Mouse (Mus musculus): ENCODE measurements around the gene Drd2.

Gene Drd2

GRCm38 (mm10) chr9:49340136-49341043 is at the start of gene Drd2:
Gene Drd2, plus strand, starts transcription at chr9:49340627.
- in situ Hi-C loops (cut with MboI, MseI) = no loop called here

DNA sequence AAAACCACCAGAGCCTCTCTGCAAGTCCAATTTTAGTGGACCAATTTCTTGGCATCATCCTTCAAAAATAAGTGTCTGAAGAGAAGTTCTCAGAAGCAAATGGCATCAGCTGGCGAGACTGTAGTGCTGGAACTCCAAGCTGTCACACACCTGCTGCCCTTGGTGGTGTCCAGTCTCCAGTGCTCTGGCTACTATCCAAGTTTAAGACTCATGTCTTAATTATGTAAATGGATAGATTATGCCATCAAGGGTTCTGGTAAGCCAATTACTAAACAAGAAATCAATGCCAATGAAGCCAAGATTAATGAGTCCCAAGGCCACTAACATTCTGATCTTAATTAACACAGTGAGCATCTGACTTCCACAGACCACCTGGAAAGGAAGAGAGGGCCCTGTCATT is 45.3 kb upstream of the Drd2 start:
- in situ Hi-C loops (cut with MboI, MseI) = no loop called here

DNA sequence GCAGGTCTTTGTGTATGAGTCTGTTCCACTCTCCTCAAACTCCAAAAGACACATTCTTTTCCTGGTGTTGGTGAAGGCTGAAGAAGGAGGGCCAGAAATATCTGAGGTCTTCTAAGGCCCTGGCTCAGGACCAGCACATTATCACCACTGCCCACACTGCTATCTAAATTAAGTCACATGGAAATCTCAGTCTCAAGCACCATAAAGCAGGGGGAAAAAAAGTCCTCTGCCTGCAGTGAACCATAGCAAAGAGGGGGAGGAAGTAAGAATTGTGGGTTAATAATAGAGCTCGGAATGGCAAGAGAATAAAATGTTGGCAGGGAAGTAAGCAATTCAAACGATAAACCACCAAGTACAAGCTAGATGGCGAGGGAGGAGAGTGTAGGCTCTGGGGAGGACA is 32.9 kb upstream of the Drd2 start:
- in situ Hi-C loops (cut with MboI, MseI) = no loop called here

DNA sequence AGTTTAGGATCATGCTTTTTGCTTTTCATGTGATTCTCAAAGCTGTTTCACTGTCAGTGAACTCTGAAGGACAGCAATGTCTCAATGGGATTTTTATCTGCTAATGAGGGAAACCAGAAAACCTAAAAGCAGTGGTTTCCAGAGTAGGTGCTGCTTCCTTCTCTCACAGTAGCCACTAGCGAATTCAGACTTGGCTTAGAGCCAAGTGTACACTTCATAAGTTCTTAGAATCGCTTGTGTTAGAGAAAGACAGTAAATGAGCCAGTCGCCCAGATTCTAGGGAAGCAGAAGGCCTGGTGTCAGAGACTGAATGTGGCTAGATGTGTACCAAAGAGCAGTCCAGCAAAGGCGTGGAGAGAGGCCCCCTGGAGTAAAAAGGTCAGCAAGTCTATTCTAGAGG is 29.6 kb upstream of the Drd2 start:
- in situ Hi-C loops (cut with MboI, MseI) = no loop called here

GRCm38 (mm10) chr9:49318638-49319037 is 21.8 kb upstream of the Drd2 start:
- in situ Hi-C loops (cut with MboI, MseI) = no loop called here

- in situ Hi-C loops (cut with MboI, MseI) = no loop called here
These were observed 578 bp downstream of the Drd2 start for GRCm38 (mm10) chr9:49341044-49341365.

DNA sequence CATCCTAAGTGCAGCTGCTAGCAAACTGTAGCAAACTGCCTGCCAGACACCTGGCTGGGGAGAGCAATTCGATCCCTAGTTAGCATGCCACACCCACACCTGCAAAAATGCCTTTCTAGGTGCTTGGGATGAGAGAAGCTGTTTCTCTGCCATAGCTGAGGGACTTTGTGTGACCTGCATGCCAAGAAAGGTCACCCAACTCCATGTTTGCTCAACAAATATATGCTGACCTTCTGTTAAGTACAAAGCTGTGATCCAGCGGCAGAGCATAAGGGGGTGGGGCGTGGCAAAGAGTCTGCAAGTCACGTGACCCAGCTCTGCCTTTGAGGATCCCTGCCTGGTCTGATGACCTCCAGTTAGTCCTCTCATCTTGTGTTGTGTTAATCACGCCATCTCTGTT is 25.3 kb downstream of the Drd2 start:
- in situ Hi-C loops (cut with MboI, MseI) = no loop called here

DNA sequence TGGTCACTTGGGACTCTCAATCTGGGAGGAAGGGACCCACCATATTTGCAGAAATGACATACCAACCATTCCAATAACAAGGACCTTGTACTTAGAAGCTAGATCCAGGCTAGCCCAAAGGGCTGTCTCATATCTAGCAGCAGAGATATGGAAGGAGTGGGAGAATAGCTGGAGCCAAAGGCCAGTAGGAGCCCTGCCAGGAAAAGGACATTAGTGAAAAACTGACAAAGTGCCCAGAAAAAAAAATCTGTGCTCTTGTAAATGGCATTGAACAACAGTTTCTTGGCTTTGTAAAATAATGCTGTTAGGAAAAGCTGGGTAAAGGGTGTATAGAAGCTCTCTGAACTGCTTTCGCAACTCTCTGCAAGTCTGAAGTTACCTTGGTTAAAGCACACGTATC is 33.5 kb downstream of the Drd2 start:
- in situ Hi-C loops (cut with MboI, MseI) = no loop called here

DNA sequence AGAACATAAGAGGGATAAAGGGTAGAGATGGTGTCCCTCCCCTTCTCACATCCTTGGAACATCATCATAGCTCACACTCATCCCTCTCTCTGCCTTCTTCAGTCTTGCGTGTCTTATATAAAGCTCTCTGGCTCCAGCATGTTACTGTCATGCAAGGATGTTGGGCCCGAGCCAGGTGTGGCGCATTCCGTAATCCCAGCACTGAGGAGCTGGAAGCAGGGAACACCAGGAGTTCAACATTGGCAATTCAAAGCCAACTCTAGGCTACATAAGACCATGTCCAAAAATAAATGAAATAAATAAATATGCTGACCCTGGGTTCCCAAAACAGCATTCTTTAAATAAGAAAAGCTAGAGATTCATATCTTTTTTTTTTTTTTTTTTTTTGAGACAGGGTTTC is 39.5 kb downstream of the Drd2 start:
- in situ Hi-C loops (cut with MboI, MseI) = no loop called here

GRCm38 (mm10) chr9:49384041-49384440 is 43.6 kb downstream of the Drd2 start:
- in situ Hi-C loops (cut with MboI, MseI) = no loop called here

DNA sequence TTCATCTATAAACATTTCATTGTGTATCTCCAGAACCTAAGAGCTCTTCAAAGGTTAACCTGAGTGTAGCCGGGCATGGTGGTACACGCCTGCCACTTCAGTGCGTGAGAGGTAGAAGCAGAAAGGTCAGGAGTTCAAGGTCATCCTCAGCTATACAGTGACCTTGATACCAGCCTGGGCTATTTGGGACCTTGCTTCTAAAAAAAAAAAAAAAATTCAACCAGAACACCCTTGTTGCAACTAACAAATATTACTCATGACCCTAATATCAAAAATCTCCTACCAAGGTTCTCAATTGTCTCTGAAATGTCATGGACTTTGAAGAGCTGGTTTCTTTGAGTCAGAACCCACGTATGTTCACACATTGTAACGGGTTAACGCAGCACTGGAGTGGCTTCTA is 44.4 kb downstream of the Drd2 start:
- in situ Hi-C loops (cut with MboI, MseI) = no loop called here

- in situ Hi-C loops (cut with MboI, MseI) = no loop called here
These were observed 44.9 kb downstream of the Drd2 start for GRCm38 (mm10) chr9:49385301-49385700.

- in situ Hi-C loops (cut with MboI, MseI) = no loop called here
These were observed 45.7 kb downstream of the Drd2 start for GRCm38 (mm10) chr9:49386119-49386518.

DNA sequence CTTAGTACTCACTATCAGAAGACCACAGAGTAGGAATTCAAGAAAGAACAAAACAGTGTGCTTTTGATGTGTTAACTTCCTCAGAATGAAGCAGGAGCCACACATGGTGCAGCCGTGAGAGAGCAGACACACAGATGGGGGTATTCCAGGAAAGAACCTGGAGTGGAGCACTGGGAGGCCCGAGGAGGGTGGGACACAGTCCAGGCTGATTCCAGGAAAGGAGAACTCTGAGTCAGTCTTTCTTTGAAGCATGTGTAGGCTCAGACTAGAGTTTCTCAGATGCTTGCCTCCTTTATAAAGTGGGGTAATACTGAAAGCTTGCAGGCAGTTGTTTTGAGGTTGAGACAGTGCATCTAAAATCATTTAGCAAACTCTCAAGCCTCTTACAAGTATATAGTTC is 51.8 kb downstream of the Drd2 start:
- in situ Hi-C loops (cut with MboI, MseI) = no loop called here

- in situ Hi-C loops (cut with MboI, MseI) = no loop called here
These were observed 55.6 kb downstream of the Drd2 start for GRCm38 (mm10) chr9:49396006-49396405.

DNA sequence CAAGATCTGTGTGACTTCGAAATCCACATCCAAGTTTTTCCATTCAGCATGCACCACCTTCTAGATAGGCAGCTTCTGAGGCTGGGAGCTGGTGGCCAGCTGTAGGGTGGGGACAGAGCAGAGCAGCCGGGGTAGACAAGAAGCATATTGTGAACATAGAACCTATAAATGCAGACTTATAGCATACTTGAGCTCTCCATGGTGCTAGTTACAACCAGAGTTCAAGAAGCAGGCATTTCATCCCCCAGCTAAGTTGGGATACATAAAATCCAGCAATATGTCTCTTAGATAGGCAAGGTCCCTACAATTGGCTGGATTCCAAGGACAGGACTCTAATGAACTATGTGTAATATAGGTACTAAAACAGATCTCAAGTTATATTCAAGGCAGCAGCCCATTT is 63.3 kb downstream of the Drd2 start:
- in situ Hi-C loops (cut with MboI, MseI) = no loop called here

- in situ Hi-C loops (cut with MboI, MseI) = no loop called here
These were observed 66.6 kb downstream of the Drd2 start for GRCm38 (mm10) chr9:49407028-49407427.

DNA sequence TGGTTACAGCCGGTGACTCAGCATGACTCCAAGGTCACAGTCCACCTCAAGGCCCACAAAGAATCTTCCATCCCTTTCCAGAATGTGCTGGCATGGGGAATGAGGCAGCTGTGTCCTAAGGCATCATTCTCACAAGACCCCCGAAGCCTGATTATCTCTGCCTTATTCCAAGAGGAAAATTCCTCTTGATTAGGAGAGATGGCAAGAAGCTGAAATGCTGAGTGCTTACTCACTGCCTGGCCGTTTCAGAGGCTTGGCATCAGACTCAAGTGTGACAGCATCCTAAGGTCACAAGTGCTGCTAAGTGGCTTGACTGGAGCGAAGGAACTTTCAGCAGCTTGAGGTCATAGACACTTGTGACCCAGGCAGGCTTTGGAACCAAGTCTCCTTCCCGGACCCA is 70.2 kb downstream of the Drd2 start:
- in situ Hi-C loops (cut with MboI, MseI) = no loop called here

- in situ Hi-C loops (cut with MboI, MseI) = no loop called here
These were observed 83.4 kb downstream of the Drd2 start for GRCm38 (mm10) chr9:49423866-49424265.

DNA sequence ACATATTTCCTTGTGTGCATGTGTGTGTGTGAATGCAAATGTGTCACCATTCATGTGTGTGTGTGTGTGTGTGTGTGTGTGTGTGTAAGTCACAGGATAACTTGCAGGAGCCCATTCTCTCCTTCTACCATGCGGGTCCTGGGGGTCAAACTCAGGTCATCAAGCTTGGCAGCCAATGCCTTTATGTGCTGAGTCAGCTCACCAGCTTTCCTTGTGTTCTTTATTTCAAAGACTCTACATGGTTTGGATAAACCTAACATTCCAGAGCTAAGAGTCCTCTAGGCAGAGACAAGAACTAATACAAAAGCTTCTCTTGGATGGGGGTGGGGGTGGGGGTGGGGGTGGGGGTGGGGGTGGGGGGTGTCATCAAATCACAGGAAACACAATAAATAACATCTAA is 85.2 kb downstream of the Drd2 start:
- in situ Hi-C loops (cut with MboI, MseI) = no loop called here

DNA sequence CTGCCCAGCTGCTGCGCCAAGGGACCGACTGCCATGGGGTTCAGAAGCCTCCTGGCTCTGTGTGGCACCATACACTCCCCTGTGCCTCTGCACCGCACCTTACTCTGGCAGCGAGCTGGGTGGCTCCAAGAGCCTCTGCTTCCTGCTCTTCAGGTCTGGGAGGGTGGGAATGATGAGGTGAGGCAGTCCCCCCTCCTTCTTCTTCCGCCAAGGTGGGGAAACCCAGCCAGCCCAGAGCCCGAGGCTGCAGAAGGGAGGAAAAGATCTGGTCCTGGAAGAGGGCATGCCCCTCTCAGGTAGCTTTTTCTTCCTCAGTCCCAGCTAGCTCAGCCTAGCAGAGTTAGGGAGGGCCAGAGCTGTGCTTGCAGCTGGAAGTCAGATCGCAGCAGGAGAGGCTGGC is 86.5 kb downstream of the Drd2 start, which contains the start of gene Ankk1:
Ankk1 (minus strand) TSS at position 101 of the 400 bp plus-strand sequence.
- in situ Hi-C loops (cut with MboI, MseI) = no loop called here

DNA sequence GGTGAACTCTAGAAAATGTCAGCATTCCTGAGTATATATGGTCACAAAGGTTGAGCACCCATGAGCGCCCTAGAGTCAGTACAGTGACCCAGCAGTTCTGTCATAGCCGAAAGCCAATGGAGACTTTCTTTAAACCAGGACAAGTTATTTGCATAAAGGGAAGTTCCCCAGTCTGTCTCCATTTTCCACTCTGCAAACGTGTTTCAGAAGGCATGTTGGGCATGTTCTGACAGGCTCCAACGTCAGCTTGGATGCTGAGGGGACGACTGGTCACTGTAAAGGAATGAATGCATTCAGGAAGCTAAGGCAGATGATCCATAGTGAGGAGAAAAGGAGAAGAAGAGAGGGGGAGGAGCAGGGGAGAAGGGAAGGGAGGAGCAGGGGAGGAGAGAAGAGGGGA is 87.1 kb downstream of the Drd2 start:
- in situ Hi-C loops (cut with MboI, MseI) = no loop called here

GRCm38 (mm10) chr9:49442621-49443020 is 102.2 kb downstream of the Drd2 start:
- in situ Hi-C loops (cut with MboI, MseI) = no loop called here

DNA sequence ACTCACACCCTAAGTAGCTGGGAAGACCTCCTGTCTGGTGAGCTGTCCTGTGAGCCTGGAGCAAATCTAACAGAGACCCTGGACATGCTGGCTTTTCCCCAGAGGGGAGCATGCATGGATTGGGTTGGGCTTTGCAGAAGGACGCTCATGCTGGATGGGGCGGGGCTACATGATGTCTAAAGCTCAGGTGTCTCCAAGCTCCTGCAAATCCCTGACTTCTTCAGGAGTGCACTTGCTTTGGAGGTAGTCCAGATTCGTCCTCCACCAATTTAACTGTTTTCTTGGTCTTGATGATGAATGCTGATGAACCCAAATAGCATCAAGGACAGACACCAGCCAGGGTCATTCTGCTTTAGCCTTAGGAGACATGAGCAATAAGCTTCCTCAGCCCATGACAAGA is 110.1 kb downstream of the Drd2 start:
- in situ Hi-C loops (cut with MboI, MseI) = no loop called here
